Mouse (Mus musculus): ENCODE measurements around the gene Trappc6b. TPM values are rescaled to one million over a fixed set of nuclear protein-coding genes. Genes with fewer than 3 reads are reported as not detected.

Gene Trappc6b
- polyA plus RNA-seq, 1 experiment from 2014 or later: 89.9 TPM

GRCm38 (mm10) chr12:59093543-59093942 is 32.3 kb upstream of the Trappc6b start:
- H3K4me3 ChIP-seq (ENCODE audit: low read depth, low read length): no peak overlapping the region
- H3K9ac ChIP-seq (ENCODE audit: low read depth, low read length): no peak overlapping the region
- H3K9me3 ChIP-seq (ENCODE audit: control insufficient read depth): no peaks in the 10 kb centered on the region
- no peak overlapping the region for H3K27ac ChIP-seq (ENCODE audit: low read depth, low read length)
- H3K4me2 ChIP-seq (replicated peaks; ENCODE audit: low read depth): 0 out of 2 replicates have a peak overlapping the region, but pooled peaks have one; percentile 3
- WGBS: 13% methylated on average over 2 of the region's 2 CpGs
- H3K36me3 ChIP-seq (ENCODE audit: control insufficient read depth, insufficient read depth): no peaks in the 10 kb centered on the region
- TF ChIP-seq CTCF (IDR thresholded peaks at IDR 0.05; ENCODE audit: low read depth): no peak
- H3K4me1 ChIP-seq (replicated peaks; ENCODE audit: control insufficient read depth, insufficient read depth, low read length): no peaks in the 10 kb centered on the region
- no peaks in the 10 kb centered on the region for H3K27me3 ChIP-seq (replicated peaks; ENCODE audit: control insufficient read depth, insufficient read depth, low read length)
- ATAC-seq: peak; percentile 52; the same call in 1 of the 2 replicates

- H3K4me1 ChIP-seq (replicated peaks; ENCODE audit: control insufficient read depth, insufficient read depth, low read length): no peaks in the 10 kb centered on the region
- H3K27ac ChIP-seq (ENCODE audit: low read depth, low read length): no peak overlapping the region
- no peaks in the 10 kb centered on the region for H3K27me3 ChIP-seq (replicated peaks; ENCODE audit: control insufficient read depth, insufficient read depth, low read length)
- no peaks in the 10 kb centered on the region for H3K9me3 ChIP-seq (ENCODE audit: control insufficient read depth)
- TF ChIP-seq CTCF (IDR thresholded peaks at IDR 0.05; ENCODE audit: low read depth): no peak
- H3K36me3 ChIP-seq (ENCODE audit: control insufficient read depth, insufficient read depth): no peaks in the 10 kb centered on the region
- H3K9ac ChIP-seq (ENCODE audit: low read depth, low read length): no peak overlapping the region
- H3K4me2 ChIP-seq (replicated peaks; ENCODE audit: low read depth): no peak overlapping the region
- ATAC-seq: no peak
- 90% methylated on average over 5 of the region's 5 CpGs for WGBS
- no peak overlapping the region for H3K4me3 ChIP-seq (ENCODE audit: low read depth, low read length)
Measured at GRCm38 (mm10) chr12:59086171-59086570, 24.9 kb upstream of the Trappc6b start.

GRCm38 (mm10) chr12:59084446-59084845 is 23.2 kb upstream of the Trappc6b start:
- Histone ChIP-seq H3K27me3 (replicated peaks; ENCODE audit: control insufficient read depth, insufficient read depth, low read length) (no peaks in the 10 kb centered on the region), H3K4me2 (replicated peaks; ENCODE audit: low read depth) (no peak overlapping the region), H3K4me1 (replicated peaks; ENCODE audit: control insufficient read depth, insufficient read depth, low read length) (no peaks in the 10 kb centered on the region), H3K27ac (ENCODE audit: low read depth, low read length) (no peak overlapping the region), H3K4me3 (ENCODE audit: low read depth, low read length) (no peak overlapping the region), H3K9me3 (ENCODE audit: control insufficient read depth) (no peaks in the 10 kb centered on the region), H3K36me3 (ENCODE audit: control insufficient read depth, insufficient read depth) (no peaks in the 10 kb centered on the region), H3K9ac (ENCODE audit: low read depth, low read length) (no peak overlapping the region)
- WGBS: 63% methylated on average over 5 of the region's 5 CpGs
- TF ChIP-seq CTCF (IDR thresholded peaks at IDR 0.05; ENCODE audit: low read depth): peak; percentile 25; the same call in 1 of the 2 replicates
- ATAC-seq: no peak

GRCm38 (mm10) chr12:59080461-59080860 is 19.2 kb upstream of the Trappc6b start:
- 83% methylated on average over 4 of the region's 4 CpGs for WGBS
- no peak overlapping the region for H3K4me2 ChIP-seq (replicated peaks; ENCODE audit: low read depth)
- no peak overlapping the region for H3K4me3 ChIP-seq (ENCODE audit: low read depth, low read length)
- no peaks in the 10 kb centered on the region for H3K9me3 ChIP-seq (ENCODE audit: control insufficient read depth)
- no peaks in the 10 kb centered on the region for H3K27me3 ChIP-seq (replicated peaks; ENCODE audit: control insufficient read depth, insufficient read depth, low read length)
- no peak for ATAC-seq
- TF ChIP-seq CTCF (IDR thresholded peaks at IDR 0.05; ENCODE audit: low read depth): no peak
- no peaks in the 10 kb centered on the region for H3K4me1 ChIP-seq (replicated peaks; ENCODE audit: control insufficient read depth, insufficient read depth, low read length)
- H3K9ac ChIP-seq (ENCODE audit: low read depth, low read length): no peak overlapping the region
- H3K27ac ChIP-seq (ENCODE audit: low read depth, low read length): no peak overlapping the region
- no peaks in the 10 kb centered on the region for H3K36me3 ChIP-seq (ENCODE audit: control insufficient read depth, insufficient read depth)

GRCm38 (mm10) chr12:59077883-59078282 is 16.6 kb upstream of the Trappc6b start:
- peak; percentile 91 for ATAC-seq

GRCm38 (mm10) chr12:59076996-59077395 is 15.7 kb upstream of the Trappc6b start:
- H3K9me3 ChIP-seq (ENCODE audit: control insufficient read depth): no peaks in the 10 kb centered on the region
- H3K4me1 ChIP-seq (replicated peaks; ENCODE audit: control insufficient read depth, insufficient read depth, low read length): no peaks in the 10 kb centered on the region
- ATAC-seq: no peak
- no peak overlapping the region for H3K27ac ChIP-seq (ENCODE audit: low read depth, low read length)
- WGBS: 78% methylated on average over 3 of the region's 3 CpGs
- H3K27me3 ChIP-seq (replicated peaks; ENCODE audit: control insufficient read depth, insufficient read depth, low read length): no peaks in the 10 kb centered on the region
- peaks cover 15% of the 10 kb centered on the region for H3K36me3 ChIP-seq (ENCODE audit: control insufficient read depth, insufficient read depth)
- no peak for TF ChIP-seq CTCF (IDR thresholded peaks at IDR 0.05; ENCODE audit: low read depth)
- no peak overlapping the region for H3K4me2 ChIP-seq (replicated peaks; ENCODE audit: low read depth)
- H3K9ac ChIP-seq (ENCODE audit: low read depth, low read length): no peak overlapping the region
- no peak overlapping the region for H3K4me3 ChIP-seq (ENCODE audit: low read depth, low read length)

More at GRCm38 (mm10) chr12:59077883-59078282, 16.6 kb upstream of the Trappc6b start:
- no peaks in the 10 kb centered on the region for H3K4me1 ChIP-seq (replicated peaks; ENCODE audit: control insufficient read depth, insufficient read depth, low read length)
- H3K9ac ChIP-seq (ENCODE audit: low read depth, low read length): no peak overlapping the region
- H3K27me3 ChIP-seq (replicated peaks; ENCODE audit: control insufficient read depth, insufficient read depth, low read length): no peaks in the 10 kb centered on the region
- H3K9me3 ChIP-seq (ENCODE audit: control insufficient read depth): no peaks in the 10 kb centered on the region
- TF ChIP-seq CTCF (IDR thresholded peaks at IDR 0.05; ENCODE audit: low read depth): no peak
- no peak overlapping the region for H3K4me3 ChIP-seq (ENCODE audit: low read depth, low read length)
- no peak overlapping the region for H3K4me2 ChIP-seq (replicated peaks; ENCODE audit: low read depth)
- WGBS: 45% methylated on average over 3 of the region's 3 CpGs
- peaks cover 7% of the 10 kb centered on the region; the same call in 1 of the 2 replicates for H3K36me3 ChIP-seq (ENCODE audit: control insufficient read depth, insufficient read depth)
- H3K27ac ChIP-seq (ENCODE audit: low read depth, low read length): peak overlapping the region; percentile 30

- H3K9me3 ChIP-seq (ENCODE audit: control insufficient read depth): no peaks in the 10 kb centered on the region
- 85% methylated on average over 3 of the region's 3 CpGs for WGBS
- H3K4me1 ChIP-seq (replicated peaks; ENCODE audit: control insufficient read depth, insufficient read depth, low read length): no peaks in the 10 kb centered on the region
- no peak for ATAC-seq
- H3K36me3 ChIP-seq (ENCODE audit: control insufficient read depth, insufficient read depth): peaks cover 42% of the 10 kb centered on the region
- H3K4me2 ChIP-seq (replicated peaks; ENCODE audit: low read depth): no peak overlapping the region
- H3K27me3 ChIP-seq (replicated peaks; ENCODE audit: control insufficient read depth, insufficient read depth, low read length): no peaks in the 10 kb centered on the region
- H3K9ac ChIP-seq (ENCODE audit: low read depth, low read length): no peak overlapping the region
- TF ChIP-seq CTCF (IDR thresholded peaks at IDR 0.05; ENCODE audit: low read depth): no peak
- H3K4me3 ChIP-seq (ENCODE audit: low read depth, low read length): no peak overlapping the region
- no peak overlapping the region for H3K27ac ChIP-seq (ENCODE audit: low read depth, low read length)
Measured at GRCm38 (mm10) chr12:59074052-59074451, 12.8 kb upstream of the Trappc6b start.
